Mouse (Mus musculus) limb, embryonic 15.5 days (tissue): ENCODE measurements around the gene Zfp451. TPM values are rescaled to one million over a fixed set of nuclear protein-coding genes. Genes with fewer than 3 reads are reported as not detected.

ENCODE experiments used
- polyA plus RNA-seq: library from polyadenylated mRNA; unstranded; fragments of >200 nt; fragmentation: Nextera tagmentation; extraction: Ambion mirVana; gene quantifications from 2 replicates; pipeline ENCODE4 v1.2.1, GENCODE M21; 2015

Zfp451 gene
- polyA plus RNA-seq, 1 experiment from 2014 or later = 25.6 TPM

Other genes starting within 250 kb of the Zfp451 start
- 32.4 and 33.9 TPM in 2 replicates for gene Prim2, start 144.8 kb downstream of the Zfp451 start, polyA plus RNA-seq
- 34.8 and 36.2 TPM in 2 replicates for gene Rab23, start 94.7 kb downstream of the Zfp451 start, polyA plus RNA-seq
- 51.4 and 68.0 TPM in 2 replicates for gene Bag2, start 56.8 kb downstream of the Zfp451 start, polyA plus RNA-seq
- 0.81 and 1.3 TPM in 2 replicates for gene Bend6, start 93.2 kb upstream of the Zfp451 start, polyA plus RNA-seq
- gene Dst, start 93.6 kb upstream of the Zfp451 start, polyA plus RNA-seq = 23.7 and 24.4 TPM in 2 replicates